Mouse (Mus musculus) CD8-positive naive resting alpha-beta T cell, adult 2 months (primary cell): ENCODE results near the gene Tspan18.

Experiments used
- DNase-seq, 2 experiments: peaks; one replicate each; pipeline ENCODE4 v3.0.0; 2022; ENCODE audit warnings: low read depth in 2 of 2, low spot score in 2 of 2

Gene Tspan18

GRCm38 (mm10) chr2:93333817-93334731 is at the start of gene Tspan18:
TSS of gene Tspan18 (minus strand) at chr2:93334505.
- DNase-seq = no peak

- no peak for DNase-seq
Measured at GRCm38 (mm10) chr2:93383831-93384230, 49.5 kb upstream of the Tspan18 start.

GRCm38 (mm10) chr2:93380680-93381089 is 46.4 kb upstream of the Tspan18 start:
- no peak for DNase-seq

GRCm38 (mm10) chr2:93377797-93378196 is 43.5 kb upstream of the Tspan18 start:
- DNase-seq = no peak

GRCm38 (mm10) chr2:93377157-93377556 is 42.9 kb upstream of the Tspan18 start:
- no peak for DNase-seq

- no peak for DNase-seq
Measured at GRCm38 (mm10) chr2:93372872-93373271, 38.6 kb upstream of the Tspan18 start.

- DNase-seq = no peak
Measured at GRCm38 (mm10) chr2:93372097-93372571, 37.8 kb upstream of the Tspan18 start.

GRCm38 (mm10) chr2:93368954-93369353 is 34.6 kb upstream of the Tspan18 start:
- no peak for DNase-seq

GRCm38 (mm10) chr2:93367962-93368361 is 33.7 kb upstream of the Tspan18 start:
- no peak for DNase-seq

GRCm38 (mm10) chr2:93365411-93365810 is 31.1 kb upstream of the Tspan18 start:
- no peak for DNase-seq

- no peak for DNase-seq
Measured at GRCm38 (mm10) chr2:93364951-93365350, 30.6 kb upstream of the Tspan18 start.

GRCm38 (mm10) chr2:93361454-93361853 is 27.1 kb upstream of the Tspan18 start:
- no peak for DNase-seq

- no peak for DNase-seq
Measured at GRCm38 (mm10) chr2:93360310-93360709, 26.0 kb upstream of the Tspan18 start.

- no peak for DNase-seq
Measured at GRCm38 (mm10) chr2:93357391-93357790, 23.1 kb upstream of the Tspan18 start.

GRCm38 (mm10) chr2:93355845-93356244 is 21.5 kb upstream of the Tspan18 start:
- no peak for DNase-seq

GRCm38 (mm10) chr2:93354621-93355020 is 20.3 kb upstream of the Tspan18 start:
- DNase-seq = no peak

GRCm38 (mm10) chr2:93353725-93354124 is 19.4 kb upstream of the Tspan18 start:
- no peak for DNase-seq

- DNase-seq = no peak
Measured at GRCm38 (mm10) chr2:93352915-93353685, 18.8 kb upstream of the Tspan18 start.

- no peak for DNase-seq
Measured at GRCm38 (mm10) chr2:93351352-93351751, 17.0 kb upstream of the Tspan18 start.

GRCm38 (mm10) chr2:93347018-93347417 is 12.7 kb upstream of the Tspan18 start:
- no peak for DNase-seq

GRCm38 (mm10) chr2:93346609-93347008 is 12.3 kb upstream of the Tspan18 start:
- DNase-seq = no peak
